Mouse (Mus musculus): ENCODE measurements around the gene Krt77. TPM values are rescaled to one million over a fixed set of nuclear protein-coding genes. Genes with fewer than 3 reads are reported as not detected.

Gene Krt77
- polyA plus RNA-seq, 1 experiment from 2014 or later: 0.29 TPM

- no peaks in the 10 kb centered on the region for H3K36me3 ChIP-seq
- peaks cover 41% of the 10 kb centered on the region for H3K27me3 ChIP-seq (replicated peaks)
- ATAC-seq (ENCODE audit: low FRiP score): no peak
- no peaks in the 10 kb centered on the region for H3K9me3 ChIP-seq (replicated peaks)
- H3K4me2 ChIP-seq: peak overlapping the region; percentile 90
- H3K4me3 ChIP-seq (replicated peaks): peak overlapping the region; percentile 48
- no peak overlapping the region for H3K9ac ChIP-seq (replicated peaks)
- H3K27ac ChIP-seq (replicated peaks): no peak overlapping the region
- WGBS: 57% methylated on average over 13 of the region's 13 CpGs
- H3K4me1 ChIP-seq: peaks cover 20% of the 10 kb centered on the region
These were observed 8.9 kb downstream of the Krt77 start for GRCm38 (mm10) chr15:101860421-101861130.

- H3K4me3 ChIP-seq (replicated peaks): peak overlapping the region; percentile 48
- ATAC-seq (ENCODE audit: low FRiP score): peak; percentile 50; the same call in 1 of the 2 replicates
- no peaks in the 10 kb centered on the region for H3K36me3 ChIP-seq
- H3K4me1 ChIP-seq: peaks cover 20% of the 10 kb centered on the region
- no peaks in the 10 kb centered on the region for H3K9me3 ChIP-seq (replicated peaks)
- no peak overlapping the region for H3K27ac ChIP-seq (replicated peaks)
- H3K9ac ChIP-seq (replicated peaks): peak overlapping the region; percentile 59
- peaks cover 41% of the 10 kb centered on the region for H3K27me3 ChIP-seq (replicated peaks)
- H3K4me2 ChIP-seq: peak overlapping the region; percentile 90
- under 1% methylated on average over 33 of the region's 33 CpGs for WGBS
These were observed 9.8 kb downstream of the Krt77 start for GRCm38 (mm10) chr15:101859735-101860170.

DNA sequence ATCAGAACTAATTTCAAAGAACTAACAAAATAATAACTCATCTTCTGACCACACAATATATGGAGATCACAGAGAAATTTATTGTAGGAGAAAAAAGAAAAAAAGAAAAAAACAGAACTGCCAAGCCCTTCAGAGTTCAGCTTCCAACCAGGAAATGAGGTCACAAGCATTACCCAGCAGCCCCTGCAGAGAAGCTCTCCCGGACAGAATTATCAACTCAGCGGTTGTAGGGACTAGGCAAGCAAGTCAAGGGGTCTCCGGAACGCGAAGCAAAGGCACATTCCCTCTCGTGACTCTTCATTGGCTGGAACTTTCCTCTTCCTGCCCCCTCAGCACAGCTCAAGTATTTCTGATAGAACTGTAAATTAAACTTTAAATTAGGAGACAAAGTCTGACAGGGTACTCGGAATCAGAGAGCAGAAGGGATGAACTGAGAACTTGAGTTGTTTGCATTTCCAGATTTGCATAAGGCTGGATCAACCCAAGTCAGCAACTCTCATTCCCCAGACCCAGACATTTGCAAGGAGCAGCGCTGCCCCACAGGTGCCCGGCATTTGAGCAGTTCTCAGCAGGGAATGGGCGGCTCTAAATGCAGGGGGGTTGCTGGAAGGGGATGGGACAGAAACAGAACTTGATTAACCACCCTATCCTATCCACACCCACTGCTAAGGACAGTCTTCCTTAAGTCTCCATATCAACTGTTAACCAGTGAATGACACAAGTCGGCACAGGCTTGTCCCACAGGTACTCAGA lies 10.7 kb downstream of the Krt77 start:
- Histone ChIP-seq H3K4me1 (peaks cover 23% of the 10 kb centered on the region), H3K9me3 (replicated peaks) (no peaks in the 10 kb centered on the region), H3K36me3 (no peaks in the 10 kb centered on the region), H3K4me2 (peak overlapping the region; percentile 90), H3K27ac (replicated peaks) (no peak overlapping the region), H3K4me3 (replicated peaks) (peak overlapping the region; percentile 48; the same call in 1 of the 2 replicates), H3K9ac (replicated peaks) (no peak overlapping the region), H3K27me3 (replicated peaks) (peaks cover 44% of the 10 kb centered on the region)
- no peak for ATAC-seq (ENCODE audit: low FRiP score)
- WGBS: 7% methylated on average over 11 of the region's 11 CpGs

DNA sequence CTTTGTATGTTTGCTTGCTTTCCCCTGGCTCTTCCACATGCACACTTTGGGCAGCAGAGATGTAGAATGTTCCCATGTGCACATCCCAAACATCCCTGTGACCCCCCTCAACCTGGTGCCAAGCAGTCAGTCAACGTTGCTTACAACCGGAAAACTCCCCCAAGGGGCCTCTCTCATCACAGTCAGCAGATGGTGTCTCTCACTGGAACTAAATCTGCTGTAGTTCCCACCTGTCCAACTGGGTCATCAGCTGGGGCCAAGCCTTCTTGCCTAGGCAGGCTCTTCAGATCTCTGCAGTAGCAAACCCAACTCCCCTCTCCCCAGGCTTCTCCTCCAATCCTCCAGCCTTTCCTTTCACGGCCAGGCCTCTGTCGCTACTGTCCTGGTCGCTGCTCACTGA lies 12.8 kb downstream of the Krt77 start:
- H3K4me1 ChIP-seq: peaks cover 23% of the 10 kb centered on the region
- no peak for ATAC-seq (ENCODE audit: low FRiP score)
- WGBS: 54% methylated on average over 5 of the region's 5 CpGs
- peaks cover 50% of the 10 kb centered on the region for H3K27me3 ChIP-seq (replicated peaks)
- H3K4me2 ChIP-seq: no peak overlapping the region
- no peak overlapping the region for H3K27ac ChIP-seq (replicated peaks)
- no peaks in the 10 kb centered on the region for H3K36me3 ChIP-seq
- no peak overlapping the region for H3K4me3 ChIP-seq (replicated peaks)
- no peak overlapping the region for H3K9ac ChIP-seq (replicated peaks)
- no peaks in the 10 kb centered on the region for H3K9me3 ChIP-seq (replicated peaks)

DNA sequence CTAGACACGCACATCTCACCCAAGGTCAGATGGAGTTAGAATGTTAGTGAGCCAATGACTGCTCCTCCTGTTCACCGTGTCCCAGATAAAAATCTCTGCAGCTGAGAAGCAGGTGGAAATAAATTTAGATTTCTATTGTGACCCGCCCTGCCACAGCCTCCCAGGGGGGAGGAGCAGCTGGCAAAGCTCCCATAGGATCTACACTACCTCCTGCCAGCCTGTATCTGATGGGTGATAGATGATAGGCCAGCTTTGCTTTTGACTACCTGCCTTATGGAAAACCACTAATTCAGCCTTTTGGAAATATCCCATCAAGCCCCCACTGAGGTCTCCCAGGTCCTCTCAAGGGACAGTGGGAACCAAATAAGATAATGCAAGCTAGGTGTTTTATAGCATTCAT lies 13.8 kb downstream of the Krt77 start:
- Histone ChIP-seq H3K27me3 (replicated peaks) (peaks cover 40% of the 10 kb centered on the region), H3K36me3 (no peaks in the 10 kb centered on the region), H3K9ac (replicated peaks) (no peak overlapping the region), H3K4me2 (no peak overlapping the region), H3K4me3 (replicated peaks) (no peak overlapping the region), H3K9me3 (replicated peaks) (no peaks in the 10 kb centered on the region), H3K4me1 (peaks cover 23% of the 10 kb centered on the region), H3K27ac (replicated peaks) (no peak overlapping the region)
- ATAC-seq (ENCODE audit: low FRiP score): no peak
- WGBS: 58% methylated on average over 3 of the region's 3 CpGs

DNA sequence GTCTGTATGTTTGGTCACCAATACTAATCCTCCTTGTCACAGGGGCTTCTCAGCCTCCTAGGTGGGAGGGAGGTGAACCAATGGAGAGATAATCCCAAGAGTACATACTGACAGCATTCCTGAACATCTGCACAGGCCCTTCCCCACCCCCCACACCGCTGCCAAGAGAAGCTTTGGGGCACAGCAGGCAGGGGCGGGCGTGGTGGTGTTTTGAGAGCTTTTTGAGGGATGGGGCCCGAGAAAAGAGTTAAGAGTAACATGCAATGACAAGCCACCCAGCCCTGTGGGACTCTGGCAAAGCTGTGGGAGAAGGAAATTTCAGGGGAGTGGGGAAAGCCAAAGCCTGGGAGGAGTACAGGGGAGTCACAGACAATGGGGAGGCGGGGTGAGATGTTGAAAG lies 15.2 kb downstream of the Krt77 start:
- ATAC-seq (ENCODE audit: low FRiP score): no peak
- 19% methylated on average over 5 of the region's 5 CpGs for WGBS
- no peak overlapping the region for H3K4me2 ChIP-seq

GRCm38 (mm10) chr15:101852571-101852970 lies 16.9 kb downstream of the Krt77 start:
- peaks cover 3% of the 10 kb centered on the region; the same call in 1 of the 2 replicates for H3K4me1 ChIP-seq
- no peak overlapping the region for H3K9ac ChIP-seq (replicated peaks)
- no peaks in the 10 kb centered on the region for H3K9me3 ChIP-seq (replicated peaks)
- H3K4me2 ChIP-seq: no peak overlapping the region
- ATAC-seq (ENCODE audit: low FRiP score): no peak
- H3K36me3 ChIP-seq: no peaks in the 10 kb centered on the region
- no peak overlapping the region for H3K4me3 ChIP-seq (replicated peaks)
- peaks cover 22% of the 10 kb centered on the region for H3K27me3 ChIP-seq (replicated peaks)
- WGBS: 6% methylated on average over 5 of the region's 5 CpGs
- no peak overlapping the region for H3K27ac ChIP-seq (replicated peaks)

More for the DNA sequence above, 15.2 kb downstream of the Krt77 start:
- H3K9me3 ChIP-seq (replicated peaks): no peaks in the 10 kb centered on the region
- H3K27ac ChIP-seq (replicated peaks): no peak overlapping the region
- H3K27me3 ChIP-seq (replicated peaks): peaks cover 35% of the 10 kb centered on the region
- H3K9ac ChIP-seq (replicated peaks): no peak overlapping the region
- no peak overlapping the region for H3K4me3 ChIP-seq (replicated peaks)
- H3K4me1 ChIP-seq: peaks cover 10% of the 10 kb centered on the region
- no peaks in the 10 kb centered on the region for H3K36me3 ChIP-seq

DNA sequence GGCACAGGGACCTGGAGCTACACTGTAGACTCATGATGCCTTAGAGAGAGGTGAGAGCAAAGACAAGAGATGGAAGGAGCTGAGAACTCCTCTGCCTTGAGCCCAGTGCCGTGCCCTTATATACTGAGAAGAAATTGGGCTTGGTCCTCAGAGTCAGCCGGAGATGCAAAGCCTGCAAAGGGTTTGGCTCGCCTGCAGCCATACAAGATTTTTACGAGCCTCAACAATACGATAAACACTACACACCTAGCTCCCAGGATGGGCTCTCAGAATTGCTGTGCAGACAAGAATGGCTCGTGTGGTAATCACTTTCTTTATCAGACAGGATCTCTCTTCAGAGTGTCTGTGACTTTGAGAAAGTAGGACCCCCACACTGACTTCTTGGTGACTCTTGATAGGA lies 18.8 kb downstream of the Krt77 start, which contains the start of gene Krt1:
Gene Krt1 (minus strand): TSS at position 101 of the 400 bp plus-strand sequence.
- no peaks in the 10 kb centered on the region for H3K36me3 ChIP-seq
- WGBS: 83% methylated on average over 6 of the region's 6 CpGs
- H3K27ac ChIP-seq (replicated peaks): no peak within 1 kb of the TSS
- no peak within 1 kb of the TSS for H3K4me2 ChIP-seq
- H3K4me1 ChIP-seq: peaks cover 16% of the 10 kb centered on the region
- H3K9me3 ChIP-seq (replicated peaks): no peaks in the 10 kb centered on the region
- H3K27me3 ChIP-seq (replicated peaks): peaks cover 11% of the 10 kb centered on the region; the same call in 1 of the 2 replicates
- ATAC-seq (ENCODE audit: low FRiP score): no peak
- no peak within 1 kb of the TSS for H3K4me3 ChIP-seq (replicated peaks)
- H3K9ac ChIP-seq (replicated peaks): no peak within 1 kb of the TSS

DNA sequence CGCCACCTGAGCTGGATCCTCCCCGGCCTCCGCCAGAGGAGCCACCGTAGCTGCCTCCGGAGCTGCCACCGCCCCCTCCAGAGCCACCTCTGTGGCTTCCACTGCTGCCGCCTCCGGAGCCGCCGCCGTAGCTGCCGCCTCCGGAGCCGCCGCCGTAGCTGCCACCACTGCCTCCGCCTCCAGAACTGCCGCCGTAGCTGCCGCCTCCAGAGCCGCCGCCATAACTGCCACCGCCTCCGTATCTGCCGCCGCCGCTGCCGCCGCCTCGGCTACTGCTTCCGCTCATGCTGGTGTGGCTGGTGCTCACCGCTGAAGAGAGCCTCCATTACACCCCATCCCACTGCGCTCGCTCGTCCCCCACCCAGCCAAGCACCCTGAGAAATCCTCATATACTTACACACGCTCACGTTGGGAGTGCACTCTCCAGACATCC lies 23.5 kb downstream of the Krt77 start:
- Histone ChIP-seq H3K4me2 (peak overlapping the region; percentile 75), H3K4me3 (replicated peaks) (peak overlapping the region; percentile 49), H3K27ac (replicated peaks) (peak overlapping the region; percentile 86), H3K36me3 (no peaks in the 10 kb centered on the region), H3K4me1 (peaks cover 20% of the 10 kb centered on the region), H3K27me3 (replicated peaks) (peaks cover 4% of the 10 kb centered on the region), H3K9ac (replicated peaks) (peak overlapping the region; percentile 63), H3K9me3 (replicated peaks) (no peaks in the 10 kb centered on the region)
- under 1% methylated on average over 32 of the region's 37 CpGs for WGBS
- peak; percentile 85 for ATAC-seq (ENCODE audit: low FRiP score)

- H3K9ac ChIP-seq (replicated peaks): no peak overlapping the region
- H3K4me3 ChIP-seq (replicated peaks): no peak overlapping the region
These were observed 26.3 kb downstream of the Krt77 start for GRCm38 (mm10) chr15:101843192-101843591.

DNA sequence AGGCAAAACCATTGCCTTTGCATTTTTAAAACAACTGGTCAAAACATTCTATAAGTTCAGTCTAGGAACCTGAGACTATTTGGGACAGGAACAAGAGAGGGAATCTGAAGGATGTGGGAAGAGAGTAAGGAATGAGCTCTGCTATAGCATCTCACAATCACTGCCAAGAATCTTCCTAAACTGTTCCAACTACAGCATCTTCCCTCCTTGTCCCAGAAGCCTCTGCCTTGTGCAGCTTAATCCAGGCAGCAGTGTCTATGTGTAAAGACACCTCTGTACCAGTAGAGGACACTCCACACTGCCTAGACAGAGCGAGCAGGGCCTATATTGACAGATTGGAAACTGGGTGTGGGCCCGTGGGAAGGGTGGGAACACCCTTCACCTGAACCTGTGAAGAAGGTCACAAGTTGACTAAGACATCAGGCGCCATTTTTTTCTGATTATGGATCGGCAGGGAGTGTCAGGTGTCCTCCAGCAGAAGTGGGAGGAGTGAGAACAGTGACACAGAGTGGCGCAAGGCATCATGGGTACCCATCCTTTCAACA lies 34.6 kb downstream of the Krt77 start:
- no peak for ATAC-seq (ENCODE audit: low FRiP score)
- no peaks in the 10 kb centered on the region for H3K27me3 ChIP-seq (replicated peaks)
- no peaks in the 10 kb centered on the region for H3K4me1 ChIP-seq
- no peak overlapping the region for H3K4me3 ChIP-seq (replicated peaks)
- 67% methylated on average over 5 of the region's 5 CpGs for WGBS
- H3K9me3 ChIP-seq (replicated peaks): no peaks in the 10 kb centered on the region
- no peak overlapping the region for H3K9ac ChIP-seq (replicated peaks)
- no peak overlapping the region for H3K4me2 ChIP-seq
- H3K36me3 ChIP-seq: no peaks in the 10 kb centered on the region
- no peak overlapping the region for H3K27ac ChIP-seq (replicated peaks)

More at GRCm38 (mm10) chr15:101843192-101843591, 26.3 kb downstream of the Krt77 start:
- Histone ChIP-seq H3K4me2 (no peak overlapping the region), H3K4me1 (peaks cover 20% of the 10 kb centered on the region), H3K36me3 (no peaks in the 10 kb centered on the region), H3K9me3 (replicated peaks) (no peaks in the 10 kb centered on the region), H3K27me3 (replicated peaks) (peaks cover 4% of the 10 kb centered on the region; the same call in 1 of the 2 replicates), H3K27ac (replicated peaks) (no peak overlapping the region)
- ATAC-seq (ENCODE audit: low FRiP score): no peak
- 77% methylated on average over 9 of the region's 9 CpGs for WGBS

Data from neural tube, embryonic 15.5 days (tissue).